Mouse (Mus musculus) left cerebral cortex, postnatal 25 days (tissue): ENCODE results near the gene Ttc9c. TPM values are rescaled to one million over a fixed set of nuclear protein-coding genes. Genes with fewer than 3 reads are reported as not detected.

ENCODE experiments used
- DNase-seq, 2 experiments: peaks; one replicate each; pipeline ENCODE4 v3.0.0; 2022; ENCODE audit warnings: low spot score in 2 of 2, mixed read lengths in 1 of 2
- intact Hi-C: fragments of 180-260 bp; cut with DNase I; formaldehyde crosslinking; loops from one replicate; pipeline ENCODE4 v1.15.1; 2025
- total RNA-seq, 2 experiments: library from RNA; stranded (reverse); gene quantifications; 2 replicates each; pipeline ENCODE4 v1.2.3; 2021

Ttc9c gene
- total RNA-seq, 2 experiments from 2014 or later: 35.1 to 35.5 TPM

- intact Hi-C loops: loop anchor here (1.0 kb wide), 1 partner anchor 21 kb away; the partner anchor contains the start of gene Ttc9c
- DNase-seq: peak; percentile 88 to 96
Measured at GRCm38 (mm10) chr19:8798264-8798946, 20.7 kb downstream of the Ttc9c start, which contains the start of gene Polr2g. Polr2g (minus strand) TSS chr19:8798577.

- peak in 1 of 2 experiments; percentile 69 for DNase-seq
- intact Hi-C loops: no loop called here
Measured at GRCm38 (mm10) chr19:8790171-8790570, 29.0 kb downstream of the Ttc9c start.

- peak in 1 of 2 experiments; percentile 60 for DNase-seq
- intact Hi-C loops: no loop called here
Measured at GRCm38 (mm10) chr19:8789171-8789570, 30.0 kb downstream of the Ttc9c start.

- intact Hi-C loops: no loop called here
- DNase-seq: no peak
Measured at GRCm38 (mm10) chr19:8788521-8788920, 30.6 kb downstream of the Ttc9c start.

- intact Hi-C loops: no loop called here
- DNase-seq: peak; percentile 93 to 98
Measured at GRCm38 (mm10) chr19:8786008-8786781, 32.9 kb downstream of the Ttc9c start, which contains the start of gene Taf6l. Taf6l (minus strand) TSS chr19:8786417.

- DNase-seq: peak in 1 of 2 experiments; percentile 18
- intact Hi-C loops: no loop called here
Measured at GRCm38 (mm10) chr19:8774951-8775421, 44.1 kb downstream of the Ttc9c start.

GRCm38 (mm10) chr19:8774086-8774835 lies 44.9 kb downstream of the Ttc9c start, which contains the start of gene Tmem179b:
Tmem179b (minus strand) TSS chr19:8774467.
- intact Hi-C loops: no loop called here
- DNase-seq: peak; percentile 97

- DNase-seq: no peak
- intact Hi-C loops: no loop called here
Measured at GRCm38 (mm10) chr19:8773409-8773808, 45.7 kb downstream of the Ttc9c start.

GRCm38 (mm10) chr19:8772996-8773395 lies 46.1 kb downstream of the Ttc9c start:
- intact Hi-C loops: no loop called here
- DNase-seq: no peak

- intact Hi-C loops: no loop called here
- peak; percentile 81 to 85 for DNase-seq
Measured at GRCm38 (mm10) chr19:8770567-8771270, 48.4 kb downstream of the Ttc9c start, which contains the start of gene Tmem223. Tmem223 (plus strand) TSS chr19:8770996.

GRCm38 (mm10) chr19:8765562-8765961 lies 53.6 kb downstream of the Ttc9c start:
- DNase-seq: no peak
- intact Hi-C loops: no loop called here

GRCm38 (mm10) chr19:8763276-8763675 lies 55.9 kb downstream of the Ttc9c start:
- intact Hi-C loops: no loop called here
- no peak for DNase-seq

- intact Hi-C loops: no loop called here
- DNase-seq: no peak
Measured at GRCm38 (mm10) chr19:8760757-8761156, 58.4 kb downstream of the Ttc9c start.

Other genes starting within 250 kb of the Ttc9c start
- gene Slc22a8, start 228.1 kb downstream of the Ttc9c start, total RNA-seq: 10 to 100 TPM; 11.7 to 15.1 TPM
- 1 to 10 TPM; 5.5 to 5.8 TPM for gene Slc22a6, start 201.3 kb downstream of the Ttc9c start, total RNA-seq
- gene Chrm1, start 155.5 kb downstream of the Ttc9c start, total RNA-seq: 100 to 1,000 TPM; 160 to 162 TPM
- gene Slc3a2, start 96.0 kb downstream of the Ttc9c start, total RNA-seq: 100 to 1,000 TPM; 148 to 161 TPM
- gene Wdr74, start 83.5 kb downstream of the Ttc9c start, total RNA-seq: 10 to 100 TPM; 46.0 to 58.5 TPM
- 1 to 10 TPM; 1.1 to 1.5 TPM for gene 1700092M07Rik, start 78.6 kb downstream of the Ttc9c start, total RNA-seq
- gene Stx5a, start 77.9 kb downstream of the Ttc9c start, total RNA-seq: 10 to 100 TPM; 61.5 to 70.1 TPM
- 10 to 100 TPM; 87.4 to 92.0 TPM for gene Nxf1, start 62.3 kb downstream of the Ttc9c start, total RNA-seq
- gene Tmem223, start 48.3 kb downstream of the Ttc9c start, total RNA-seq: 10 to 100 TPM; 73.0 to 75.0 TPM
- 10 to 100 TPM; 10.6 to 10.9 TPM for gene Tmem179b, start 44.9 kb downstream of the Ttc9c start, total RNA-seq
- gene Taf6l, start 32.9 kb downstream of the Ttc9c start, total RNA-seq: 10 to 100 TPM; 12.0 to 12.4 TPM
- 100 to 1,000 TPM; 107 to 113 TPM for gene Polr2g, start 20.8 kb downstream of the Ttc9c start, total RNA-seq
- 1 to 10 TPM; 5.9 to 7.1 TPM for gene Zbtb3, start 16.8 kb downstream of the Ttc9c start, total RNA-seq
- gene Hnrnpul2, start 677 bp upstream of the Ttc9c start, total RNA-seq: 100 to 1,000 TPM; 110 to 112 TPM
- not detected for gene AC129217.1, start 10.4 kb upstream of the Ttc9c start, total RNA-seq
- 100 to 1,000 TPM; 111 to 112 TPM for gene Bscl2, start 18.1 kb upstream of the Ttc9c start, total RNA-seq
- gene Gng3, start 19.9 kb upstream of the Ttc9c start, total RNA-seq: 100 to 1,000 TPM; 201 to 223 TPM
- under 1 TPM; 0.92 to 0.96 TPM for gene Lrrn4cl, start 31.4 kb upstream of the Ttc9c start, total RNA-seq
- 10 to 100 TPM; 91.0 to 94.1 TPM for gene Ubxn1, start 52.2 kb upstream of the Ttc9c start, total RNA-seq
- gene Uqcc3, start 61.6 kb upstream of the Ttc9c start, total RNA-seq: 10 to 100 TPM; 32.3 to 35.6 TPM
- gene Lbhd1, start 64.4 kb upstream of the Ttc9c start, total RNA-seq: 1 to 10 TPM; 5.4 to 7.2 TPM
- gene Gm49403, start 64.6 kb upstream of the Ttc9c start, total RNA-seq: not detected
- gene 1810009A15Rik, start 69.5 kb upstream of the Ttc9c start, total RNA-seq: 10 to 100 TPM; 21.4 to 23.9 TPM
- 1 to 10 TPM; 2.4 to 3.3 TPM for gene Gm49416, start 69.6 kb upstream of the Ttc9c start, total RNA-seq
- gene Ints5, start 73.7 kb upstream of the Ttc9c start, total RNA-seq: 10 to 100 TPM; 22.6 to 24.3 TPM
- gene Ganab, start 78.7 kb upstream of the Ttc9c start, total RNA-seq: 100 to 1,000 TPM in 1 of 2 experiments, 10 to 100 TPM in 1; 98.5 to 102 TPM
- gene B3gat3, start 101.0 kb upstream of the Ttc9c start, total RNA-seq: 100 to 1,000 TPM; 151 to 163 TPM
- 1 to 10 TPM; 5.7 TPM for gene Rom1, start 110.0 kb upstream of the Ttc9c start, total RNA-seq
- gene Eml3, start 110.2 kb upstream of the Ttc9c start, total RNA-seq: 1 to 10 TPM; 8.2 to 8.4 TPM
- gene Mta2, start 122.5 kb upstream of the Ttc9c start, total RNA-seq: 10 to 100 TPM; 46.0 to 46.9 TPM
- gene Tut1, start 134.5 kb upstream of the Ttc9c start, total RNA-seq: 10 to 100 TPM; 18.7 to 20.1 TPM
- gene Eef1g, start 147.7 kb upstream of the Ttc9c start, total RNA-seq: 100 to 1,000 TPM; 203 to 212 TPM
- gene Ahnak, start 170.0 kb upstream of the Ttc9c start, total RNA-seq: 10 to 100 TPM; 20.2 to 21.0 TPM